Mouse (Mus musculus) kidney, adult 2 months (tissue): ENCODE results near the gene Fam193a.

Experiments used
- CTCF ChIP-seq: fragments of 200-500 bp; conservative IDR thresholded peaks from 2 replicates; pipeline ENCODE4 v1.5.1; 2011; ENCODE audit warnings: low read depth, mild to moderate bottlenecking, control low read depth, low read length, moderate library complexity, mixed read lengths; ENCODE audit not compliant: insufficient read depth, insufficient read length
- POLR2A ChIP-seq: fragments of 200-500 bp; IDR thresholded peaks from one replicate; pipeline ENCODE4 v1.6.1; 2011; ENCODE audit warnings: low read depth, low read length, control low read depth

- TF ChIP-seq CTCF: no peak
- TF ChIP-seq POLR2A: no peak
These were observed 34.1 kb upstream of the Fam193a start for GRCm38 (mm10) chr5:34335539-34336096.
